Mouse (Mus musculus): ENCODE results near the gene Hey2.

The Hey2 gene

DNA sequence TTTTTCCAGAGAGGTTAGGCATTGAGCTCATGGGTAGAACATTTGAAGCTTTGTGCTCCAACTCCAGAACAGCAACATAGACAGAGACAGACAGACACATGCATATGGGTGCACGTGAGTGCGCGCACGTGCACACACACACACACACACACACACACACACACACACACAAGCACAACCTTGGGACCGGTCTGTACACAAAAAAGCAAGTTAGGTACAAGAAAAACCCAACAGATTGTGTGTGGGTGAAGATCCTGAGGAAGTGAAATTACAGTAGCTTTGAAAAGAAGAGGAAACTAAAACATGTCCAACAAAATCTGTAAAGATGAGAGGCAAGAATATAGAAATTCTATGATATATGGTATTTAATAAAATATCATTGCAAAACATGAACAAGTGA lies 53.1 kb downstream of the Hey2 start:
- DNase-seq: no peak

DNA sequence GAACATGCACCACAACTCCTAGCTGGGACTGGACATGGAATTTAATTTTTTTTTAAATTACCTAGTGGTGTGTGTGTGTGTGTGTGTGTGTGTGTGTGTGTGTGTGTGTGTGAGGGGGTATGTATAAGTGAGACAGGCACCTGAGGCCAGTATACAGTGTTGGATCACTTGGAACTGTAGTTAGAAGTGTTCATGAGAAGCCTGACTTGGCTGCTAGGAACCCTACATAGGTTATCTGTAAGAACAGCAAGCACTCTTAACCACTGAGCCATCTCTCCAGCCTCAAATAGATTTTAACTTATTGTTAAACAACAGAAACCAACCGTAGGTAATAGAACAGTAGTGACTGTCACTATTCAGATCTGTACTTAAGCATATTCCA lies 54.3 kb downstream of the Hey2 start:
- DNase-seq: no peak

DNA sequence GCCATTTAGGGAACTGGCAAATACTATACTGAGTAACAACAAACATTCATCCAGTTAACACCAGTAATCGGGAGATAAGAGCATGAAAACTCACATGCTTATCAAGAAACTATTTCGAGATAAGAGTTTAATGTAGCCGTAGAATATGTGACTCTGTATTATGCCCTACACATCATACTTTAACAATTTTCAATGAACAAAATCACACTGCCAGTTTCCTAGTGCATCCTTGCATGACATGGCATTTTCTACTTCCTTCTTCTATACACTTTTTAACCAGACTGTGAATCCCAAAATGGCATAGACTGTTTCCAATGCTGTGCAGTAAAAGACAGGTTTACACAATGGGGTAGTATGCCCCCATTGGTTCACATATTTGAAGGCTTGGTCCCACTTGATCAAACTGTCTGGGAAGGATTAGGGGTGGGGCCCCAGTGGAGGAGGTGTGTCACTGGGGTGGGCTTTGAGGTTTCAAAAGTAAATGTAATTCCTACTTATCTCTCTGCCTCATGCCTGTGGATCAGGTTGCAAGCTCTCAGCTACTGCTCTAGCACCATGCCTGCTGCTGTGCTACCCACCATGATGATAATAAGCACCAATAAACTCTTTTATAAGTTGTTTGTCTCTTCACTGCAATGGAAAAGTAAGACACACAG lies 54.8 kb downstream of the Hey2 start:
- no peak for DNase-seq

DNA sequence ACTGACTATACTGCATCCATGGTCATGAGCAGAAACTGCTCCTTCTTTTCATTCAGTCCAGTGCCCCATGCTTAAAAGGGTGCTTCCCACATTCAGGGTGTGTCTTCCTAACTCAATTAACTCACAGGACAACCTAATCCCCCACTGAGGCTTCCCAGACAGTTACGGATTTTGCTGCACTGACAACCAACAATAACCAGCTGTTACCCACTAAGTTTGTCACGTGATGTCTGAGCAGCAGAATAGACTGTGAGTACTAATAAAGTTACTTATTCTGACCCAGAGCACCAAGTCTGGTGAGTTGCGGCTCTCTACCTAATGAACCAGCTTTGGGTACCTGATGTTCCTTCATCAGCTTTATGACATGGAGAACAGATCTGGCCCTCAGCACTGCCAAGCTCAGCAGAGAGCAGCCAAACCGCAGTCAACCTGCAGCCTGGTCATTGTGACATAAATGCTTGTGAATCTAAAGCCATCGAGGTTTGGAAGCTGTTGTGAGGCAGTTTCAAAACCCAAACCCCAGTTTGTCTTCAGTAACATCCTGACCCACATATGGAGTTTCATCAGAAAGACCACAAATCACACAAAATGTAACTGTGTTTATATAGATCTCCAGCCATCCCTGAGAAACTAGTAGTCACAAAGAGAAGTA lies 56.4 kb downstream of the Hey2 start:
- DNase-seq: no peak
